Mouse (Mus musculus): Measurements from ENCODE around the gene Dag1. TPM values are rescaled to one million over a fixed set of nuclear protein-coding genes. Genes with fewer than 3 reads are reported as not detected.
"Not testable (repeated sequence)": the region's sequence is repeated elsewhere in the genome, so short reads cannot be mapped to it uniquely, and the experiment has no call there.

The Dag1 gene
- polyA plus RNA-seq, 1 experiment from 2014 or later: 107 TPM

GRCm38 (mm10) chr9:108205571-108205901 is 58.2 kb downstream of the Dag1 start:
- Histone ChIP-seq H3K27me3 (replicated peaks; ENCODE audit: control insufficient read depth, insufficient read depth, low read length) (no peaks in the 10 kb centered on the region), H3K9me3 (ENCODE audit: control insufficient read depth, low read length) (no peaks in the 10 kb centered on the region), H3K9ac (ENCODE audit: low read depth, low read length) (no peak overlapping the region), H3K4me3 (ENCODE audit: low read depth, low read length) (no peak overlapping the region), H3K36me3 (ENCODE audit: control insufficient read depth, insufficient read depth, low read length) (peaks cover 35% of the 10 kb centered on the region), H3K4me2 (ENCODE audit: low read depth, low read length) (no peak overlapping the region), H3K4me1 (ENCODE audit: control insufficient read depth, insufficient read depth, low read length) (peaks cover 4% of the 10 kb centered on the region), H3K27ac (replicated peaks; ENCODE audit: low read depth, low read length) (no peak overlapping the region)
- 77% methylated on average over 3 of the region's 3 CpGs for WGBS
- DNase-seq (ENCODE audit: low spot score): no peak
- no peak for ATAC-seq (ENCODE audit: low read depth)

- peaks cover 35% of the 10 kb centered on the region for H3K36me3 ChIP-seq (ENCODE audit: control insufficient read depth, insufficient read depth, low read length)
- no peaks in the 10 kb centered on the region for H3K9me3 ChIP-seq (ENCODE audit: control insufficient read depth, low read length)
- DNase-seq (ENCODE audit: low spot score): no peak
- H3K4me1 ChIP-seq (ENCODE audit: control insufficient read depth, insufficient read depth, low read length): peaks cover 8% of the 10 kb centered on the region
- ATAC-seq (ENCODE audit: low read depth): no peak
- 71% methylated on average over 8 of the region's 8 CpGs for WGBS
- no peak overlapping the region for H3K27ac ChIP-seq (replicated peaks; ENCODE audit: low read depth, low read length)
- no peaks in the 10 kb centered on the region for H3K27me3 ChIP-seq (replicated peaks; ENCODE audit: control insufficient read depth, insufficient read depth, low read length)
- H3K4me2 ChIP-seq (ENCODE audit: low read depth, low read length): no peak overlapping the region
- no peak overlapping the region for H3K9ac ChIP-seq (ENCODE audit: low read depth, low read length)
- H3K4me3 ChIP-seq (ENCODE audit: low read depth, low read length): no peak overlapping the region
Observed at GRCm38 (mm10) chr9:108204884-108205570, 58.7 kb downstream of the Dag1 start.

- Histone ChIP-seq H3K27me3 (replicated peaks; ENCODE audit: control insufficient read depth, insufficient read depth, low read length) (no peaks in the 10 kb centered on the region), H3K4me2 (ENCODE audit: low read depth, low read length) (no peak overlapping the region), H3K9me3 (ENCODE audit: control insufficient read depth, low read length) (no peaks in the 10 kb centered on the region), H3K4me3 (ENCODE audit: low read depth, low read length) (no peak overlapping the region), H3K9ac (ENCODE audit: low read depth, low read length) (no peak overlapping the region), H3K36me3 (ENCODE audit: control insufficient read depth, insufficient read depth, low read length) (peaks cover 15% of the 10 kb centered on the region), H3K27ac (replicated peaks; ENCODE audit: low read depth, low read length) (no peak overlapping the region), H3K4me1 (ENCODE audit: control insufficient read depth, insufficient read depth, low read length) (peaks cover 8% of the 10 kb centered on the region)
- WGBS: 38% methylated on average over 13 of the region's 13 CpGs
- peak; percentile 81 for DNase-seq (ENCODE audit: low spot score)
- no peak for ATAC-seq (ENCODE audit: low read depth)
Observed at GRCm38 (mm10) chr9:108203015-108203414, 60.7 kb downstream of the Dag1 start.

- no peak overlapping the region for H3K4me3 ChIP-seq (ENCODE audit: low read depth, low read length)
- H3K4me2 ChIP-seq (ENCODE audit: low read depth, low read length): no peak overlapping the region
- peaks cover 13% of the 10 kb centered on the region for H3K4me1 ChIP-seq (ENCODE audit: control insufficient read depth, insufficient read depth, low read length)
- H3K9ac ChIP-seq (ENCODE audit: low read depth, low read length): no peak overlapping the region
- H3K36me3 ChIP-seq (ENCODE audit: control insufficient read depth, insufficient read depth, low read length): peaks cover 6% of the 10 kb centered on the region
- DNase-seq (ENCODE audit: low spot score) (no peak), ATAC-seq (ENCODE audit: low read depth) (no peak)
- 94% methylated on average over 2 of the region's 2 CpGs for WGBS
- no peaks in the 10 kb centered on the region for H3K27me3 ChIP-seq (replicated peaks; ENCODE audit: control insufficient read depth, insufficient read depth, low read length)
- no peak overlapping the region for H3K27ac ChIP-seq (replicated peaks; ENCODE audit: low read depth, low read length)
- no peaks in the 10 kb centered on the region for H3K9me3 ChIP-seq (ENCODE audit: control insufficient read depth, low read length)
Observed at GRCm38 (mm10) chr9:108202169-108202568, 61.6 kb downstream of the Dag1 start.

- H3K9ac ChIP-seq (ENCODE audit: low read depth, low read length): peak overlapping the region; percentile 17; the same call in 1 of the 2 replicates
- peak overlapping the region; percentile 21 for H3K4me3 ChIP-seq (ENCODE audit: low read depth, low read length)
- H3K27ac ChIP-seq (replicated peaks; ENCODE audit: low read depth, low read length): no peak overlapping the region
- peak overlapping the region; percentile 51 for H3K4me2 ChIP-seq (ENCODE audit: low read depth, low read length)
- 2% methylated on average over 12 of the region's 13 CpGs for WGBS
- DNase-seq (ENCODE audit: low spot score) (peak; percentile 98), ATAC-seq (ENCODE audit: low read depth) (peak; percentile 95)
- H3K36me3 ChIP-seq (ENCODE audit: control insufficient read depth, insufficient read depth, low read length): no peaks in the 10 kb centered on the region
- H3K4me1 ChIP-seq (ENCODE audit: control insufficient read depth, insufficient read depth, low read length): peaks cover 19% of the 10 kb centered on the region
- no peaks in the 10 kb centered on the region for H3K27me3 ChIP-seq (replicated peaks; ENCODE audit: control insufficient read depth, insufficient read depth, low read length)
- no peaks in the 10 kb centered on the region for H3K9me3 ChIP-seq (ENCODE audit: control insufficient read depth, low read length)
Observed at GRCm38 (mm10) chr9:108201160-108201559, 62.6 kb downstream of the Dag1 start.

- ATAC-seq (ENCODE audit: low read depth): no peak
- 36% methylated on average over 4 of the region's 4 CpGs for WGBS
- H3K27me3 ChIP-seq (replicated peaks; ENCODE audit: control insufficient read depth, insufficient read depth, low read length): no peaks in the 10 kb centered on the region
Observed at GRCm38 (mm10) chr9:108198621-108199020, 65.1 kb downstream of the Dag1 start.

GRCm38 (mm10) chr9:108196920-108197677 is 66.7 kb downstream of the Dag1 start:
- DNase-seq (ENCODE audit: low spot score) (peak; percentile 82), ATAC-seq (ENCODE audit: low read depth) (peak; percentile 66)
- H3K4me3 ChIP-seq (ENCODE audit: low read depth, low read length): peak overlapping the region; percentile 22
- H3K27ac ChIP-seq (replicated peaks; ENCODE audit: low read depth, low read length): peak overlapping the region; percentile 44
- WGBS: 21% methylated on average over 24 of the region's 24 CpGs
- H3K4me2 ChIP-seq (ENCODE audit: low read depth, low read length): peak overlapping the region; percentile 47
- no peaks in the 10 kb centered on the region for H3K36me3 ChIP-seq (ENCODE audit: control insufficient read depth, insufficient read depth, low read length)
- 0 out of 2 replicates have a peak overlapping the region, but pooled peaks have one; percentile 9 for H3K9ac ChIP-seq (ENCODE audit: low read depth, low read length)
- H3K4me1 ChIP-seq (ENCODE audit: control insufficient read depth, insufficient read depth, low read length): peaks cover 19% of the 10 kb centered on the region
- no peaks in the 10 kb centered on the region for H3K9me3 ChIP-seq (ENCODE audit: control insufficient read depth, low read length)
- H3K27me3 ChIP-seq (replicated peaks; ENCODE audit: control insufficient read depth, insufficient read depth, low read length): no peaks in the 10 kb centered on the region

More at GRCm38 (mm10) chr9:108198621-108199020, 65.1 kb downstream of the Dag1 start:
- Histone ChIP-seq H3K9ac (ENCODE audit: low read depth, low read length) (no peak overlapping the region), H3K4me3 (ENCODE audit: low read depth, low read length) (no peak overlapping the region), H3K4me1 (ENCODE audit: control insufficient read depth, insufficient read depth, low read length) (peaks cover 19% of the 10 kb centered on the region), H3K9me3 (ENCODE audit: control insufficient read depth, low read length) (no peaks in the 10 kb centered on the region), H3K36me3 (ENCODE audit: control insufficient read depth, insufficient read depth, low read length) (no peaks in the 10 kb centered on the region), H3K4me2 (ENCODE audit: low read depth, low read length) (no peak overlapping the region), H3K27ac (replicated peaks; ENCODE audit: low read depth, low read length) (no peak overlapping the region)
- DNase-seq (ENCODE audit: low spot score): no peak

- H3K27me3 ChIP-seq (replicated peaks; ENCODE audit: control insufficient read depth, insufficient read depth, low read length); DNase-seq (ENCODE audit: low spot score); H3K36me3 ChIP-seq (ENCODE audit: control insufficient read depth, insufficient read depth, low read length); H3K4me3 ChIP-seq (ENCODE audit: low read depth, low read length); H3K4me2 ChIP-seq (ENCODE audit: low read depth, low read length); H3K9me3 ChIP-seq (ENCODE audit: control insufficient read depth, low read length); ATAC-seq (ENCODE audit: low read depth); H3K9ac ChIP-seq (ENCODE audit: low read depth, low read length); H3K27ac ChIP-seq (replicated peaks; ENCODE audit: low read depth, low read length): not testable (repeated sequence)
- WGBS: 66% methylated on average over 6 of the region's 6 CpGs
- peaks cover 19% of the 10 kb centered on the region for H3K4me1 ChIP-seq (ENCODE audit: control insufficient read depth, insufficient read depth, low read length)
Observed at GRCm38 (mm10) chr9:108196222-108196621, 67.5 kb downstream of the Dag1 start.
